Mouse (Mus musculus): ENCODE measurements around the gene Wnt16. TPM values are rescaled to one million over a fixed set of nuclear protein-coding genes. Genes with fewer than 3 reads are reported as not detected.

The Wnt16 gene
- total and polyA plus RNA-seq, 3 experiments: 0.49 to 0.80 (median 0.70) TPM

- H3K4me3 ChIP-seq: no peak overlapping the region
- H3K79me2 ChIP-seq (replicated peaks; ENCODE audit: control insufficient read depth, insufficient read depth, low read length): peaks cover 1% of the 10 kb centered on the region
- peak overlapping the region; percentile 64 for H3K27ac ChIP-seq
- H3K36me3 ChIP-seq (ENCODE audit: control insufficient read depth, insufficient read depth, low read length): no peaks in the 10 kb centered on the region; the same call in 1 of the 2 replicates
- no peak for TF ChIP-seq CTCF (IDR thresholded peaks at IDR 0.05)
- peaks cover 4% of the 10 kb centered on the region; the same call in 1 of the 2 replicates for H3K4me1 ChIP-seq (ENCODE audit: control insufficient read depth, insufficient read depth, low read length)
- H3K27me3 ChIP-seq (ENCODE audit: control insufficient read depth, insufficient read depth, low read length): no peaks in the 10 kb centered on the region
- intact Hi-C loops (cut with DNase I): no loop called here
- 95% methylated on average over 3 of the region's 3 CpGs for WGBS
- no peak for DNase-seq
- H3K9ac ChIP-seq (ENCODE audit: low read depth, low read length): no peak overlapping the region
These were observed 55.3 kb downstream of the Wnt16 start for GRCm38 (mm10) chr6:22343292-22343691.

- H3K4me3 ChIP-seq: no peak overlapping the region
- intact Hi-C loops (cut with DNase I): no loop called here
- H3K9ac ChIP-seq (ENCODE audit: low read depth, low read length): no peak overlapping the region
- WGBS: 78% methylated on average over 6 of the region's 6 CpGs
- peak overlapping the region; percentile 64 for H3K27ac ChIP-seq
- H3K36me3 ChIP-seq (ENCODE audit: control insufficient read depth, insufficient read depth, low read length): no peaks in the 10 kb centered on the region; the same call in 1 of the 2 replicates
- peaks cover 1% of the 10 kb centered on the region for H3K79me2 ChIP-seq (replicated peaks; ENCODE audit: control insufficient read depth, insufficient read depth, low read length)
- peaks cover 4% of the 10 kb centered on the region; the same call in 1 of the 2 replicates for H3K4me1 ChIP-seq (ENCODE audit: control insufficient read depth, insufficient read depth, low read length)
- TF ChIP-seq EP300 (IDR thresholded peaks at IDR 0.05; ENCODE audit: insufficient read depth, low read depth, low read length) (no peak), POLR2A (IDR thresholded peaks at IDR 0.05; ENCODE audit: insufficient read depth, low read depth, low read length) (no peak), CTCF (IDR thresholded peaks at IDR 0.05) (no peak)
- H3K27me3 ChIP-seq (ENCODE audit: control insufficient read depth, insufficient read depth, low read length): no peaks in the 10 kb centered on the region
- DNase-seq: no peak
These were observed 55.7 kb downstream of the Wnt16 start for GRCm38 (mm10) chr6:22343706-22344105.

- H3K9ac ChIP-seq (ENCODE audit: low read depth, low read length): no peak overlapping the region
- no peak overlapping the region for H3K4me3 ChIP-seq
- peaks cover 6% of the 10 kb centered on the region; the same call in 1 of the 2 replicates for H3K4me1 ChIP-seq (ENCODE audit: control insufficient read depth, insufficient read depth, low read length)
- TF ChIP-seq EP300 (IDR thresholded peaks at IDR 0.05; ENCODE audit: insufficient read depth, low read depth, low read length): no peak
- no peak for TF ChIP-seq POLR2A (IDR thresholded peaks at IDR 0.05; ENCODE audit: insufficient read depth, low read depth, low read length)
- DNase-seq: no peak
- WGBS: 12% methylated on average over 6 of the region's 6 CpGs
- peaks cover 1% of the 10 kb centered on the region for H3K79me2 ChIP-seq (replicated peaks; ENCODE audit: control insufficient read depth, insufficient read depth, low read length)
- intact Hi-C loops (cut with DNase I): no loop called here
- no peaks in the 10 kb centered on the region for H3K27me3 ChIP-seq (ENCODE audit: control insufficient read depth, insufficient read depth, low read length)
- no peaks in the 10 kb centered on the region; the same call in 1 of the 2 replicates for H3K36me3 ChIP-seq (ENCODE audit: control insufficient read depth, insufficient read depth, low read length)
- H3K27ac ChIP-seq: peak overlapping the region; percentile 64
These were observed 56.4 kb downstream of the Wnt16 start for GRCm38 (mm10) chr6:22344443-22344842.

DNA sequence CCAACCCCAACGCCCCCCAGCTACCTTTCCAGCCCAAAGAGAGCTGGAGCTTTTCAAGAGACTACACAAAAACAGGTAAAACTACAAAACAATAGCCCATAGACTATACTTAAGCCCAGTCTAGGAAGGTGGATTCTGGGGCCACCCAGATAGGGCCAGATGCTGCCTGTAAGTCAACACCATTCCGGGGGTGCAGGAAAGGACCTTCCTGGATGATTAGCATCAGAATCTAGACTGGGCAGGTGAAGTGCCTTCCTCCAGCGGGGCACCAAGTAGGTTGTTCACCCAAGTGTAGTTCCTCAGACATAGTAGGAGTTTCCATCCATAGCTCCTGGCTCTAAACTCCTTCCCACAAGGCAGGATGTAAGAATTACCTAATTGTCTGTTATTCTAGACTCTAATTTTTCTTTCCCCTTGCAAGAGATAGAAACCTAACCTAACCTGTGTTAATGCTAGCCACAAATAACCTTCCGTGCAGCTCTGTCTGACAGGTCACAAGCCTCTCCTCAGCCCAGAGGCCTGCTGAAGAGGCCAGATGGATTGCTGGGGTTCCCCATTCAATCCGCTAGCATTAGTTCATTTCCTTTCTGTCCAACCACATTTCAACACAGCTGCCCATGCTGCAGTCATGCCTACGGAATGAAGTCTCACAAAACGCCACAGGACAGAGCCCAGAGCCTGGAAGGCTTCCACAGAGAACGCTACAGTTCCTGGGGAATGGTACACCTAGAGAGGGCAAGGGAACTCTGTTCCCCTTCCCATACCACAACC is 59.3 kb downstream of the Wnt16 start:
- intact Hi-C loops (cut with DNase I): no loop called here
- no peak for DNase-seq
- H3K9ac ChIP-seq (ENCODE audit: low read depth, low read length): no peak overlapping the region
- H3K4me1 ChIP-seq (ENCODE audit: control insufficient read depth, insufficient read depth, low read length): peaks cover 7% of the 10 kb centered on the region
- no peak overlapping the region for H3K27ac ChIP-seq
- H3K36me3 ChIP-seq (ENCODE audit: control insufficient read depth, insufficient read depth, low read length): peaks cover 3% of the 10 kb centered on the region
- TF ChIP-seq CTCF (IDR thresholded peaks at IDR 0.05): no peak
- no peak for TF ChIP-seq EP300 (IDR thresholded peaks at IDR 0.05; ENCODE audit: insufficient read depth, low read depth, low read length)
- no peak for TF ChIP-seq POLR2A (IDR thresholded peaks at IDR 0.05; ENCODE audit: insufficient read depth, low read depth, low read length)
- peaks cover 1% of the 10 kb centered on the region; the same call in 1 of the 2 replicates for H3K79me2 ChIP-seq (replicated peaks; ENCODE audit: control insufficient read depth, insufficient read depth, low read length)
- no peak overlapping the region for H3K4me3 ChIP-seq
- H3K27me3 ChIP-seq (ENCODE audit: control insufficient read depth, insufficient read depth, low read length): no peaks in the 10 kb centered on the region
- WGBS: 65% methylated on average over 8 of the region's 8 CpGs

Other genes starting within 250 kb of the Wnt16 start
- 10 to 100 TPM; 27.3 to 27.4 TPM for gene Fam3c, start 68.0 kb downstream of the Wnt16 start, total RNA-seq (2021)
- 3.4 and 6.0 TPM in 2 replicates for gene Fam3c, start 68.0 kb downstream of the Wnt16 start, polyA plus RNA-seq (2012; rRNA removed)